Mouse (Mus musculus): Measurements from ENCODE around the gene Nab2. TPM values are rescaled to one million over a fixed set of nuclear protein-coding genes. Genes with fewer than 3 reads are reported as not detected.

The Nab2 gene
- polyA plus RNA-seq, 1 experiment from 2014 or later, result 19.8 TPM

GRCm38 (mm10) chr10:127665366-127666181 is 2.8 kb downstream of the Nab2 start:
- peaks cover 68% of the 10 kb centered on the region for H3K4me1 ChIP-seq (ENCODE audit: control insufficient read depth, insufficient read depth, low read length)
- peak overlapping the region; percentile 65 for H3K4me2 ChIP-seq (replicated peaks; ENCODE audit: low read depth, low read length)
- H3K36me3 ChIP-seq (ENCODE audit: control insufficient read depth, insufficient read depth, low read length), result peaks cover 38% of the 10 kb centered on the region
- no peak for ATAC-seq (ENCODE audit: low FRiP score, low TSS enrichment)
- peak overlapping the region; percentile 60 for H3K4me3 ChIP-seq (ENCODE audit: low read length)
- peak overlapping the region; percentile 77 for H3K9ac ChIP-seq (ENCODE audit: low read depth, low read length)
- H3K9me3 ChIP-seq (ENCODE audit: control insufficient read depth, low read length), result no peaks in the 10 kb centered on the region
- H3K27ac ChIP-seq (ENCODE audit: low read depth, low read length), result peak overlapping the region; percentile 99
- no peaks in the 10 kb centered on the region for H3K27me3 ChIP-seq (ENCODE audit: control insufficient read depth, insufficient read depth, low read length)
- 4% methylated on average over 14 of the region's 14 CpGs for WGBS

DNA sequence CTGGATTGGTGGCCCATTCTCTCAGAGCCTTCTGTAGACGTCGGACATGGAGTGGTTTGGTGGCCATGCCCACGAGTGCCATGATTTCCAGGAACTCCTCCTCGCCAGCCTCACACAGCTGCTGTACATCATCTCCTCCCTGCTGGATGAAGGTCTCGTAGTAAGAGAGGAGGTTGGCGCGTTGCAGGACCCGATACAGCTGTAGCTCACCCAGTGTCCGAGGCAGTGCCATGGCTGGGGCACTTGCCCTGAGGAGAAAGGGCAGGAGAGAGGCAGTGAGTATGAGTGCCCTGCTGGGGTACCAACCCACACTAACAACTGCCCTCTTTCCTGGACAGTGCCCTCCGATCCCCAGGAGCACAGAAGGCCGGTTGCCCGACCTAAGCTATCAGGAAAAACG is 3.5 kb downstream of the Nab2 start:
- no peaks in the 10 kb centered on the region for H3K27me3 ChIP-seq (ENCODE audit: control insufficient read depth, insufficient read depth, low read length)
- H3K9ac ChIP-seq (ENCODE audit: low read depth, low read length), result peak overlapping the region; percentile 77; the same call in 1 of the 2 replicates
- ATAC-seq (ENCODE audit: low FRiP score, low TSS enrichment), result no peak
- H3K4me1 ChIP-seq (ENCODE audit: control insufficient read depth, insufficient read depth, low read length), result peaks cover 69% of the 10 kb centered on the region
- H3K4me3 ChIP-seq (ENCODE audit: low read length), result peak overlapping the region; percentile 60
- peak overlapping the region; percentile 99; the same call in 1 of the 2 replicates for H3K27ac ChIP-seq (ENCODE audit: low read depth, low read length)
- H3K9me3 ChIP-seq (ENCODE audit: control insufficient read depth, low read length), result no peaks in the 10 kb centered on the region
- H3K36me3 ChIP-seq (ENCODE audit: control insufficient read depth, insufficient read depth, low read length), result peaks cover 44% of the 10 kb centered on the region
- 26% methylated on average over 13 of the region's 13 CpGs for WGBS
- peak overlapping the region; percentile 65 for H3K4me2 ChIP-seq (replicated peaks; ENCODE audit: low read depth, low read length)

DNA sequence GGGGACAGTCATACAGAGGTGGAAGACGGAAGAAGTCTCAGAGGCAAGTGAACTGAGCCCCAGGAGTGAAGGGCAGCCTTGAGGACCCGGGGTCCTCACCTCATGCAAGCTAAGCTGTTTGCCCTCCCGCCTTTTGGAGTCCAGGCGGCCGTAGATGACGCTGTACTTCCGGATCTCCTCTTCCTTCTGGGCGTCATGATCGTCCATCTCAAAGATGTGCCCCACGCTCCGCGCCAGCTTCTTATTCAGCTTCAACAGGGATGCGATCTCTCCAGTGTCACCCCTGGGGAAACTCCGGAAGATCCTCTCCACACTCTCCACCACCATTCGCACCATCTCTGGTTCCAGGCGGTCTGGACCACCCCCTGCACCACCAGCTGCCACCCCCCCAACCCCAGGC is 4.2 kb downstream of the Nab2 start:
- no peak overlapping the region for H3K27ac ChIP-seq (ENCODE audit: low read depth, low read length)
- H3K9me3 ChIP-seq (ENCODE audit: control insufficient read depth, low read length), result no peaks in the 10 kb centered on the region
- peaks cover 50% of the 10 kb centered on the region for H3K36me3 ChIP-seq (ENCODE audit: control insufficient read depth, insufficient read depth, low read length)
- H3K4me1 ChIP-seq (ENCODE audit: control insufficient read depth, insufficient read depth, low read length), result peaks cover 67% of the 10 kb centered on the region
- no peak for ATAC-seq (ENCODE audit: low FRiP score, low TSS enrichment)
- H3K27me3 ChIP-seq (ENCODE audit: control insufficient read depth, insufficient read depth, low read length), result no peaks in the 10 kb centered on the region
- H3K4me2 ChIP-seq (replicated peaks; ENCODE audit: low read depth, low read length), result peak overlapping the region; percentile 65
- peak overlapping the region; percentile 45; the same call in 1 of the 2 replicates for H3K9ac ChIP-seq (ENCODE audit: low read depth, low read length)
- 35% methylated on average over 16 of the region's 16 CpGs for WGBS
- H3K4me3 ChIP-seq (ENCODE audit: low read length), result peak overlapping the region; percentile 60

- Histone ChIP-seq H3K27me3 (ENCODE audit: control insufficient read depth, insufficient read depth, low read length) (no peaks in the 10 kb centered on the region), H3K9me3 (ENCODE audit: control insufficient read depth, low read length) (no peaks in the 10 kb centered on the region), H3K36me3 (ENCODE audit: control insufficient read depth, insufficient read depth, low read length) (peaks cover 50% of the 10 kb centered on the region), H3K9ac (ENCODE audit: low read depth, low read length) (peak overlapping the region; percentile 34; the same call in 1 of the 2 replicates), H3K4me3 (ENCODE audit: low read length) (no peak overlapping the region), H3K4me2 (replicated peaks; ENCODE audit: low read depth, low read length) (peak overlapping the region; percentile 65), H3K27ac (ENCODE audit: low read depth, low read length) (no peak overlapping the region), H3K4me1 (ENCODE audit: control insufficient read depth, insufficient read depth, low read length) (peaks cover 63% of the 10 kb centered on the region)
- ATAC-seq (ENCODE audit: low FRiP score, low TSS enrichment), result no peak
- WGBS, result 33% methylated on average over 5 of the region's 5 CpGs
Observed at GRCm38 (mm10) chr10:127663590-127663989, 4.8 kb downstream of the Nab2 start.

DNA sequence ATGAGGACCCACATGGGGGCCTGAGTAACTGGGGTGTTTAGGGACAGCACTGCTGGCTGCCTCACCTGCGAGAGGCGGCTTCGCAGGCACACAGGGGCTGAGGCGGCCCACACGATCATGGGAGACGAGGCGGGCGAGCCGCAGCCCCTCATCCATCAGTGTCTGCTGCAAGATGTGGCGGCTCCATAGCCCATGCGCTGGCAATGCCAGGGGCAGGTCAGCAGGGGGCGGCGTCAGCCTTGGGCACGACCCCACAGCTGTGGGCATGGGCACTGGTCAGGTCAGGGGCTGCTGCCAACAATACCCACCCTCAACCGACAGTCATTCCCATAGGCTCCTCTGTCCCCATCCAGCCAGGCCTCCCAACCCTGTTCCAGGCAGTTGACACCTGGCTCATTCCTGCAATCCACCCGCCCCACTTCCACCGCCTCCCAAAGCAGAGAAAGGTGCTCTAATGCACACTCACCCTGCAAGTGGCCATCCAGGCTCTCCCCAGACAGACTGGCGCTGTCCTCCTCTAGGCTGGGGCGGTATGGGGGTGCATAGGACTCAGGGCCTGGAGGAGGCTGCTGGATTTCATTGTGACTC is 5.6 kb downstream of the Nab2 start:
- Histone ChIP-seq H3K4me3 (ENCODE audit: low read length) (peak overlapping the region; percentile 15), H3K9ac (ENCODE audit: low read depth, low read length) (peak overlapping the region; percentile 42), H3K4me1 (ENCODE audit: control insufficient read depth, insufficient read depth, low read length) (peaks cover 66% of the 10 kb centered on the region), H3K9me3 (ENCODE audit: control insufficient read depth, low read length) (no peaks in the 10 kb centered on the region), H3K36me3 (ENCODE audit: control insufficient read depth, insufficient read depth, low read length) (peaks cover 50% of the 10 kb centered on the region), H3K27me3 (ENCODE audit: control insufficient read depth, insufficient read depth, low read length) (no peaks in the 10 kb centered on the region), H3K4me2 (replicated peaks; ENCODE audit: low read depth, low read length) (peak overlapping the region; percentile 65), H3K27ac (ENCODE audit: low read depth, low read length) (peak overlapping the region; percentile 85)
- 19% methylated on average over 19 of the region's 19 CpGs for WGBS
- ATAC-seq (ENCODE audit: low FRiP score, low TSS enrichment), result no peak

GRCm38 (mm10) chr10:127661915-127662663 is 6.3 kb downstream of the Nab2 start:
- no peaks in the 10 kb centered on the region for H3K27me3 ChIP-seq (ENCODE audit: control insufficient read depth, insufficient read depth, low read length)
- peak overlapping the region; percentile 65 for H3K4me2 ChIP-seq (replicated peaks; ENCODE audit: low read depth, low read length)
- H3K4me3 ChIP-seq (ENCODE audit: low read length), result peak overlapping the region; percentile 19
- H3K36me3 ChIP-seq (ENCODE audit: control insufficient read depth, insufficient read depth, low read length), result peaks cover 50% of the 10 kb centered on the region
- ATAC-seq (ENCODE audit: low FRiP score, low TSS enrichment), result peak; percentile 11
- H3K9me3 ChIP-seq (ENCODE audit: control insufficient read depth, low read length), result no peaks in the 10 kb centered on the region
- peaks cover 59% of the 10 kb centered on the region for H3K4me1 ChIP-seq (ENCODE audit: control insufficient read depth, insufficient read depth, low read length)
- peak overlapping the region; percentile 42; the same call in 1 of the 2 replicates for H3K9ac ChIP-seq (ENCODE audit: low read depth, low read length)
- H3K27ac ChIP-seq (ENCODE audit: low read depth, low read length), result peak overlapping the region; percentile 85
- WGBS, result 6% methylated on average over 16 of the region's 16 CpGs

DNA sequence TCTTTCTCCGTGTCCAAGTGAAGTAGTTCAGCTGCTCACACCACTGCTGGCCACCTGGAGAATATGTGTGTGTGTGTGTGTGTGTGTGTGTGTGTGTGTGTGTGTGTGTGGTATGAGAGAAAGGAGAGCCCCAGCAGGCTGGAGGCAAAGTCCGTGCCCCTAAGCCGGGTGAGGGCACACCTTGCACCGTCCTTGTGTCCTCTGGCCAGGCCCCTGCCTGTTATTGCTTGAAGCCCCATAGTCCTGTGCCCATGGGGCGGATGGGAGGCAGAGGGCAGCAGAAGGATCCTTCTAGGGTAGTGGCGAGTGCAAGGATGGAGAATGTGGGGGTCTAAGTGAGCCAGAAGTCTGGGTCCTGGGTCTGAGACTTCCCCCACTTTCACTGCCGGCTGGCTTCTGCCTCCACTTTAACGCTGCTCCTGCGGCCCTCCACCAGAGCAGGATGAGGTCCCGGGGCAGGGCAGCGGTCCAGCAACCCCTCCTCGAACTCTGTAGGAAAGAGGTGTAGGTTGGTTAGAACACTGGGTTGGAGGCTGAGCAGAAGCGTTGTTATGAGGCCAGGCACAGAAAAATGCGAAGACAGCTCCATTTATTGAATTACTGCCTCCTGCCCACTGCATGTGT is 7.0 kb downstream of the Nab2 start:
- 11% methylated on average over 14 of the region's 14 CpGs for WGBS
- H3K36me3 ChIP-seq (ENCODE audit: control insufficient read depth, insufficient read depth, low read length), result peaks cover 50% of the 10 kb centered on the region
- H3K4me2 ChIP-seq (replicated peaks; ENCODE audit: low read depth, low read length), result peak overlapping the region; percentile 65
- H3K4me3 ChIP-seq (ENCODE audit: low read length), result peak overlapping the region; percentile 19
- H3K27ac ChIP-seq (ENCODE audit: low read depth, low read length), result peak overlapping the region; percentile 68
- no peaks in the 10 kb centered on the region for H3K27me3 ChIP-seq (ENCODE audit: control insufficient read depth, insufficient read depth, low read length)
- peak overlapping the region; percentile 31 for H3K9ac ChIP-seq (ENCODE audit: low read depth, low read length)
- ATAC-seq (ENCODE audit: low FRiP score, low TSS enrichment), result no peak
- H3K9me3 ChIP-seq (ENCODE audit: control insufficient read depth, low read length), result no peaks in the 10 kb centered on the region
- H3K4me1 ChIP-seq (ENCODE audit: control insufficient read depth, insufficient read depth, low read length), result peaks cover 58% of the 10 kb centered on the region

DNA sequence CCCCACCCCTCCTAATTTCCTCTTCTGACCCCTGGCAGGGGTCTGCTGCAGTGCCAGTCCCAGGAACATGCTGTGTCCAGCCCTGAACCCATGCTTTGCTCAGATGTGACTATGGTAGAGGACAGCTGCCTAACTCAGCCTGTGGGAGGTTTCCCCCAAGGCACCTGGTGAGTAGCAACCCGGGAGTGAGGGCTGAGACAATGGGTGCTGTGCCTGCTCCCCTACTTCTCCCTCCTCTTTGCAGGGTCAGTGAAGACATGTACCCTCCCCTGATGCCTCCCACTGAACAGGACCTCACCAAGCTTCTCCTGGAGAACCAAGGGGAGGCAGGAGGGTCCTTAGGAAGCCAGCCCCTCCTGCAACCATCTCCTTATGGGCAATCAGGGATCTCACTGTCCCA is 8.8 kb downstream of the Nab2 start:
- no peak overlapping the region for H3K4me3 ChIP-seq (ENCODE audit: low read length)
- H3K4me2 ChIP-seq (replicated peaks; ENCODE audit: low read depth, low read length), result no peak overlapping the region
- no peak overlapping the region for H3K27ac ChIP-seq (ENCODE audit: low read depth, low read length)
- no peak overlapping the region for H3K9ac ChIP-seq (ENCODE audit: low read depth, low read length)
- peaks cover 48% of the 10 kb centered on the region for H3K4me1 ChIP-seq (ENCODE audit: control insufficient read depth, insufficient read depth, low read length)
- peaks cover 53% of the 10 kb centered on the region for H3K36me3 ChIP-seq (ENCODE audit: control insufficient read depth, insufficient read depth, low read length)
- no peaks in the 10 kb centered on the region for H3K9me3 ChIP-seq (ENCODE audit: control insufficient read depth, low read length)
- ATAC-seq (ENCODE audit: low FRiP score, low TSS enrichment), result no peak
- H3K27me3 ChIP-seq (ENCODE audit: control insufficient read depth, insufficient read depth, low read length), result no peaks in the 10 kb centered on the region
- 47% methylated on average over 1 of the region's 1 CpGs for WGBS
